Mouse (Mus musculus): Measurements from ENCODE around the gene Flvcr2. TPM values are rescaled to one million over a fixed set of nuclear protein-coding genes. Genes with fewer than 3 reads are reported as not detected.
"Not testable (repeated sequence)": the region's sequence is repeated elsewhere in the genome, so short reads cannot be mapped to it uniquely, and the experiment has no call there.

Flvcr2 gene
- 0.17 and 0.25 TPM in 2 replicates for polyA plus RNA-seq (2015; fragmentation: Nextera tagmentation; extraction: Ambion mirVana)

- peak; percentile 76 for DNase-seq (ENCODE audit: low spot score)
Measured at GRCm38 (mm10) chr12:85745827-85746695, at the start of gene Flvcr2. TSS of gene Flvcr2 (plus strand) at chr12:85746539.

DNA sequence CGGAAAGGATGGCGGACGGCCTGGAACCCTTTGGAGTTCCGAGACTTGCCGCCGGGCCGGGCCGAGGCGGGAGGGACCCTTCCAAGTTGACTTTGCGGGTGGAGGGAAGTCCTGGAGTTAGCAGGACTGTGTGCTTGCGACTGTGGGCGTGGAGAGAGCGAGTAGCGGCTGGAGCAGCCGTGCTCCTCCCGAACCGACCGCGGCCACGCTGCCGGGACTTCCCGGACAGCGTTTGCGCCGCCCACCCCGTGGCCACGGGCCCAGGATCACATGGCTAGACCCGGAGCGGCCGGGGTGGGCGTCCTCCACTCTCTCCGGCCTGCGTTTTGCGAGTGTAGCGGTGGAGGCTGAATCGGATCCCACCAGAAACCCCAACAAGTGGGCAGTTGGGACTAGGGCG is 48.2 kb upstream of the Flvcr2 start:
- DNase-seq (ENCODE audit: low spot score) = not testable (repeated sequence)

GRCm38 (mm10) chr12:85700191-85700841 is 46.0 kb upstream of the Flvcr2 start:
- no peak for DNase-seq (ENCODE audit: low spot score)

DNA sequence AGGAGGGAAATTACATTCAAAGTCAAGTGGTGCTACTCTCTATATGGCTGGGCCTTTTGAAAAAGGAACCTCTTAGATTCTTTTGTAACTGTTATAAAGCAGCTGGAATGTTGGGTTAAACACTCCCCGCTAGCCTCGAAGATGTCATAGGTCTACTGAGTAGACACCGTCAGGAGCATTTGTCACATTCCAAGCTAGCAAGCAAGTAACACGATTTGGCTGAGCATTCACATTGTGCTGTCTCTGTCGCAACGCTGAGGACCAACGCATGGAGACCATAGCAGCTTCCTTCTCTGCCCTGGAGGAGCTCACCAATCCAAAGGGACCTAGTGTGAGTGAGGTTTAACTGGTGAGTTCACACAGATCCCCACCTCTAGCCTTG is 45.5 kb upstream of the Flvcr2 start:
- no peak for DNase-seq (ENCODE audit: low spot score)

DNA sequence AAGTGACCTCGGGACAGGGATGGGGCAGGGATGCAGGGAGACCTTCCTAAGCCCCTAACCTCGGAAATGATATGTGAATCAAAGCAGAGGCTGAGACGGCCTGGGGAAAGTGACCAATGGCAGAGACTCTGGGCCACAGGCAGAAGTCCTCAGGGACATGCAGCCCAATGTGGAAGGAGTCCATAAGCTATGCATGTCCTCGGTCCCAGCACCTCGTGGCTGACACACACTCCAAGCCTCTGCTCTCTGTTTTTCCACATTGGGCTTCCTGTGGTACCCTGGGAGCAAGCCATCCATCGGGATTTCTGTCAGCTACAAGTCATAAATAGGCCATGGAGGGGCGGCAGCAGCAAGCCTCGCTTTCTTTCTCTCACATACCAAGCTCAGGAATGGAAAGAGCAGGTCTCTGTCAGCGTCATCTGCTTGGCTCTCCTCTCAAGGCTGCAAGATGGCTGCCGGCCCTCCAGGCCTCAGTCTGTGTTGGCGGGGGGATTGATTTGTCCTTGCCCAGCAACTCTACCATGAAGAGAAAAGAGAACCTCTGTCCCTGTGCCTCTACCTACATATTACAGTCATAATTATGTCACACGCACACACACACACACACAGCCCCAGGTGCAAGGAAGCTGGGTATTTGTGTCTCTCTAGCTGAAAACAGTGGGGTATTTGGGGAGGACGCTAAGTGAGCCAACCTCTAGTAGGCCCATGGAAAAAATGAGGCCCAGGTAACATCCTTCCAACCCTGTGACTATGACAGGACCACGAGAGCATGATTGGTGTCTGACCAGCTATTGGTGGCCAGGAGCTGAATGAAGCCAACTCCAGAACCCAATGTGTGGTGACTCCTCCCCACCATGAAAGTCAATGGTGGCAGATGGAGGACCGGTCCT is 43.9 kb upstream of the Flvcr2 start:
- no peak for DNase-seq (ENCODE audit: low spot score)

DNA sequence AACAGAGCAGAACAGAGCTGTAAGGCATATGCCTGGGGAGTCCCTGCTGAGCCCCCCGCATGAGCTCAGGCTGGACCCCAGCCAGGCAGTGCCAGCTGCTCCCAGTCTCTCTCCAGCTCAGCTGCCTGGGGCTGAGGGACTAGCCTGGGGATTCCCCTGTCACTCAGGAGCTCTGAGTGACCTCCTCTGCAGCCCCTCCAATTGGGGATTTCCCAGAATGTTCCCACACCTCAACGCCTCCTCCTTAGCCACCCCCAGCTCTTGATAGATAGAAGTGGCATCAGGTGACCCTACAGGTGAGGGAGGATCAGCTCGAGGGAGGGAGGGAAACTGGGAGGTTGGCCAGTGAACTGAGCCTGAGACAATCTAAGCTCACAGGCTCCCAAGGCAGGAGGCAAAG is 42.8 kb upstream of the Flvcr2 start:
- DNase-seq (ENCODE audit: low spot score) = no peak

DNA sequence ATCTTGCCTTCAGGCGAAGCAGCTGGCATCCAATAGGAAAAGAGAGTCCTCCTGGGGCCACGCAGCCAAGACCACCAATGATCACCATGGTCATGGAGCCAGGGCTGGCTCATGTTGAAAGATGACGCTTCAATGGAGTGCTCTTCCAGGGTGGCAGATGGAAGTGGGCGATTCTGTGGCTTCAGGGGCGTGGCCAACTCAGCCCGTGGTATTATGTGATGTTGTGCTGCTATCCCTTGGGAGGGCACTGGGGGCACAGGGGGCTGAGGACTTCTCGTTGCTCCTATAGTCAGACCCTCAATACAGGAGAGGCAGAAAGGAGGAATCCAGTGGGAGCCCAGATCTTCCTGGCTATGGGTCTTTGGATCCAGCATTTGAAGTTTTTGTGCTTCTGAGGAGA is 41.8 kb upstream of the Flvcr2 start:
- DNase-seq (ENCODE audit: low spot score) = peak; percentile 58

DNA sequence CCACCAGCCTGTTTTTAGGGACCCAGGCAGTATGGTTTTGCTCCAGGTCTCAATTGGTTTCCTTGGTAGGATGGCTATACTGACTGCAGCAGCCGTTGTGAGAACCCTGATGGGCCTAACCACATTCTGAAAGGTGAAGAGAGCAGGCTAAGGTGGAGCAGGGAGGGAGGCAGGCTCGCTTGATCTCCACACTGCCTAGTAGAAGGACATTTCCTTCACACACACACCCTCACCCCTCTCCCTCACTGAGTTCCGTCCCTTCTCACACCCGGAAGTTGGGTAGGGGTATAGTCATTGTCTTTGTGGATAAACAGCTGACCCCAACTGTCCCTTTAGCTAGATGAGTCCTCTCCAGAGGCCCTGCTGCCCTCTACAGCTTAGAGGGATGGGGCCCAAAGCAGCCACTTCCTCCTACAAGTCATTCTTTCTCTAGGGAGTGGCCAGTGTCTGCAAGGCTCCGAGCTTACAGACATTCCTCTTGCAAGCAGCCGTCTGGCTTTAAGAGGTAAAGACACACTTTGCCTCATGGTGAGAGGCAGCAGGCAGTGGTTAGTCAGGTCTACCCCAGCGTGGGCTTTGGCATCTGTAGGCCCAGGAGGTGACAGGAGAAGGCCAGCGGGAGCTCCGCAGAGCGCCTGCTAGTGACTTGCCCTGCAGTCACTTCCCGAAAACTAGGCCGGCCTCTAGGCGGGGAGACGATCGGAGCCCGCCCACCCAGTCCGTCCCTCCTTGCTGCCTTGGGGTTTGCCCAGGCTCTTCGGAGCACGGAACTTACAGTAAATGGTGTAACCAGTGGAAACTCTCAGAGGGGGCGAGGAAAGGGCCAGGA is 41.1 kb upstream of the Flvcr2 start:
- peak; percentile 73 for DNase-seq (ENCODE audit: low spot score)

- no peak for DNase-seq (ENCODE audit: low spot score)
Measured at GRCm38 (mm10) chr12:85705831-85706530, 40.4 kb upstream of the Flvcr2 start.

DNA sequence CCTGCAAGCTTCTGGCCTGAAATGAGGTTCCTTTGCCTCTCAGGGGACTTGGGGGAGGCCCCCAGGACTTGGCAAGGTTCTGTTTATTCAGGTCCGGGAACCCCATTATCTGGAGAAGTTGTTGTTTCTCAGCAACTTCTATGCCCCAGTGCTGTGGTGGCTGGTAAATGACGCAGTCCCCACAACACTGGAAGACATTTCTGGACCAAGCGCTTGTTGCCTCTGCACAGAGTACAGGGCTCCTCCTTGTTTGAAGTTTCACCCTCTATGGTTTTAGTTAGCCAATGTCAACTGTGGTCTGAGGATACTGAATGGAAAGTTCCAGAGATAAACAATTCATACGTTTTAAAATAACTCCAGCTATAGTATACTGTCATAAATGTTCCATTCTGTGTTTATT is 39.4 kb upstream of the Flvcr2 start:
- DNase-seq (ENCODE audit: low spot score) = no peak

DNA sequence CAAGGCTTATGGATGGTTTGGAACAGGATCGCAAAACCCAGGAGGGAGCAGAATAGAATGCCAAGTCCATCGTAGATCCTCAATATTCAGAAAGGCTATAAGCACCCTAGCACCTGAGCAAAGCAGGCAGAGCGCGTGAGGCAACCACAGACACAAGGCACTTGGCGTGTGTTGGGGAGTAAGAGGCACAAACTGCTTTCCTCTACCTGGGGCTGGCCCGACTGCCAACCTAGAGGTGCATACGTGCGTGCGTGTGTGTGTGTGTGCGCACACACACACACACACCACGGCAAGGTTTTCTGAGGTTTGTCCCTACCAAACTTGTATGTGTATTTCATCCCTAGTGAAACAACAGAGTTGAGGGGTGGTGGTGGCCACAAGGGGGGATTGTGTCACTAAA is 38.9 kb upstream of the Flvcr2 start:
- DNase-seq (ENCODE audit: low spot score) = no peak

GRCm38 (mm10) chr12:85708556-85708955 is 37.8 kb upstream of the Flvcr2 start:
- no peak for DNase-seq (ENCODE audit: low spot score)

DNA sequence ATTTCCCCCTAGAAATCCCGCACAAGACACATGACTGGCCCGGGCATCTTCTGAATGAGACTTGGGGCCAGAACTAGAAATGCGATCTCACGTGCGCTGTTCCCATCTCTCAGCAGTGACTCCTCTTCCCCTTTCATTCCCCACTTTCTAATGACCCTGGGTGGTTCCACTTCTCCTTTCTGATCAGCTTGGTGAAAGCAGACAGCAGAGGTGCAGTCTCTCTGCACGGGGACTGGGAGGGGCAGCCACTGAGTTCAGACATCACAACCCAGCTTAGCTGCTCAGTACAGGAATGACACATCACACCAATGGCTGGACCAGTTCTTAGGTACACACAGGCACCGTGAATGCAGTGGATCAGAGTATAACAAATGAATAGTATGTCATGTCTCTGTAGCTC is 35.6 kb upstream of the Flvcr2 start:
- DNase-seq (ENCODE audit: low spot score) = no peak

DNA sequence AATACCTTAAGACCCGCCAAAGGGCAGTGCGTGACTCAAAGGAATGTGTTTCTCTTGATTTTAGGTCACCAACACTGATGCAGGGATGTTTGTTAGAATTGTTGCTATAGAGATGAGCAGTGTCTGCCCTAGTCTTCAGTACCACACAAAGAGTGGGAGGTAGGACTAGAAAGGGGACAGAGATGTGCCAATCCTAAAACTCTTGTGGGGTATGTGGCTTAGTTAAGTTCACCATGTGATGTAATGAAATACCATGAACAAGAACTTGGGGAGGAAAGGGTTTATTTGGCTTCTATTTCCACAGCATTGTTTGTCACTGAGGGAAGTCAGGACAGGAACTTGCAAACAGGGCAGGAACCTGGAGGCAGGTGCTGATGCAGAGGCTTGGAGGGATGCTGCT is 33.8 kb upstream of the Flvcr2 start:
- no peak for DNase-seq (ENCODE audit: low spot score)

GRCm38 (mm10) chr12:85714126-85714525 is 32.2 kb upstream of the Flvcr2 start:
- no peak for DNase-seq (ENCODE audit: low spot score)

GRCm38 (mm10) chr12:85725306-85725705 is 21.0 kb upstream of the Flvcr2 start:
- no peak for DNase-seq (ENCODE audit: low spot score)

GRCm38 (mm10) chr12:85726729-85727397 is 19.5 kb upstream of the Flvcr2 start:
- no peak for DNase-seq (ENCODE audit: low spot score)

- DNase-seq (ENCODE audit: low spot score) = no peak
Measured at GRCm38 (mm10) chr12:85728181-85728580, 18.2 kb upstream of the Flvcr2 start.
